Mouse (Mus musculus) megakaryocyte progenitor cell, adult 5-6 weeks (primary cell): ENCODE data around the gene Rab7b. TPM values are rescaled to one million over a fixed set of nuclear protein-coding genes. Genes with fewer than 3 reads are reported as not detected.

Source experiments
- ATAC-seq: replicated peaks from 2 replicates; pipeline ENCODE4 v1.8.0; 2016; ENCODE audit warnings: mild to moderate bottlenecking, moderate TSS enrichment, inconsistent platforms; ENCODE audit not compliant: poor library complexity
- total RNA-seq, 2 experiments: library from RNA; stranded (forward) in 1 of 2; stranded (reverse) in 1 of 2; fragments of 157-497, 149-512 nt in 1 of 2; fragments of 200-1000 nt in 1 of 2; gene quantifications; 2 replicates each; pipeline versions ENCODE4 v1.2.3 to v1.2.4; 2015 to 2017

The Rab7b gene
- total RNA-seq, 2 experiments from 2014 or later = 5.8 to 31.1 TPM

- no peak for ATAC-seq
Measured at GRCm38 (mm10) chr1:131764581-131765338, 76.3 kb downstream of the Rab7b start.

Other genes with a start within 250 kb of the Rab7b start
- 32.5 and 40.9 TPM in 2 replicates for gene Srgap2, start 161.3 kb upstream of the Rab7b start, total RNA-seq (2015)
- 12.0 and 14.8 TPM in 2 replicates for gene Srgap2, start 161.3 kb upstream of the Rab7b start, total RNA-seq (2017)
- gene Fam72a, start 160.8 kb upstream of the Rab7b start, total RNA-seq (2015) = 9.8 and 11.4 TPM in 2 replicates
- 3.4 and 5.2 TPM in 2 replicates for gene Fam72a, start 160.8 kb upstream of the Rab7b start, total RNA-seq (2017)
- gene Avpr1b, start 89.5 kb upstream of the Rab7b start, total RNA-seq (2015) = not detected in 2 replicates
- gene Avpr1b, start 89.5 kb upstream of the Rab7b start, total RNA-seq (2017) = not detected in 2 replicates
- 54.1 and 66.8 TPM in 2 replicates for gene Ctse, start 50.4 kb upstream of the Rab7b start, total RNA-seq (2015)
- gene Ctse, start 50.4 kb upstream of the Rab7b start, total RNA-seq (2017) = 18.9 and 25.6 TPM in 2 replicates
- 0.02 and 0.25 TPM in 2 replicates for gene Slc26a9, start 55.3 kb downstream of the Rab7b start, total RNA-seq (2015)
- 0.14 TPM in 1 of 2 replicates, not detected in the other for gene Slc26a9, start 55.3 kb downstream of the Rab7b start, total RNA-seq (2017)
- gene Pm20d1, start 108.7 kb downstream of the Rab7b start, total RNA-seq (2015) = 0.15 and 0.17 TPM in 2 replicates
- 0.07 and 0.08 TPM in 2 replicates for gene Pm20d1, start 108.7 kb downstream of the Rab7b start, total RNA-seq (2017)
- gene Slc41a1, start 138.8 kb downstream of the Rab7b start, total RNA-seq (2015) = 5.9 TPM in 2 replicates
- 3.3 and 5.2 TPM in 2 replicates for gene Slc41a1, start 138.8 kb downstream of the Rab7b start, total RNA-seq (2017)
- 17.0 and 19.0 TPM in 2 replicates for gene Rab29, start 178.5 kb downstream of the Rab7b start, total RNA-seq (2015)
- 16.0 and 20.2 TPM in 2 replicates for gene Rab29, start 178.5 kb downstream of the Rab7b start, total RNA-seq (2017)
- 205 and 208 TPM in 2 replicates for gene Nucks1, start 221.8 kb downstream of the Rab7b start, total RNA-seq (2015)
- gene Nucks1, start 221.8 kb downstream of the Rab7b start, total RNA-seq (2017) = 299 and 362 TPM in 2 replicates